Mouse (Mus musculus): ENCODE measurements at regions not wholly inside any gene's neighbourhood (a gene's known extent, or its start where the extent isn't known, plus 50 kb on each side); places are given as distances from the start of the nearest gene placed in this dataset.

GRCm38 (mm10) chr17:45879478-45880250, 146.0 kb upstream of the 1600014C23Rik start:
- Histone ChIP-seq H3K9ac (ENCODE audit: low read length) (no peak overlapping the region), H3K27me3 (ENCODE audit: control insufficient read depth, insufficient read depth, low read length) (peaks cover 8% of the 10 kb centered on the region), H3K4me1 (ENCODE audit: control insufficient read depth, insufficient read depth, low read length) (no peaks in the 10 kb centered on the region; the same call in 1 of the 2 replicates), H3K4me3 (ENCODE audit: low read length) (no peak overlapping the region), H3K9me3 (replicated peaks; ENCODE audit: control insufficient read depth, low read length) (peaks cover 5% of the 10 kb centered on the region), H3K27ac (ENCODE audit: low read length) (no peak overlapping the region), H3K4me2 (ENCODE audit: low read depth, low read length) (no peak overlapping the region), H3K36me3 (ENCODE audit: control insufficient read depth, insufficient read depth) (no peaks in the 10 kb centered on the region)
- WGBS = 63% methylated on average over 6 of the region's 6 CpGs
- no peak; the same call in 1 of the 2 replicates for ATAC-seq (replicated peaks; ENCODE audit: extremely low read depth, insufficient read depth, low FRiP score)

DNA sequence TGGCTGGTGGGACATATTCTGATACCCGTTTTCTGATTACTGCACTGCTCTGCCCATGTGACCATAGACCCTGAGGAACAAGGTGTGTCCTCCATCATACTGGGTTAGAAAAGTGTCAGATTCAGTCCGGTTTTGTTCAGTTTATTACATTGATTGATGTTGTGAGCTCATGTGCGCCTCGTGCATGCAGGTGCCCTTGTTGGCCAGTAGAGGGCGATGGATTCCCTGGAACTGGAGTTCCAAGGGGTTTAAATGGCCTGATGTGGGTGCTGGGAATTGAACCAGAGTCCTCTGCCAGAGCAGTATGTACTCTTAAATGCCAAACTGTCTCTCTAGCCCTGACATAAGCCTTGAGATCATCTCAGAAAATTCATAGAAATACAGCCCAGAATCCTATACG, 144.8 kb upstream of the 1600014C23Rik start:
- H3K36me3 ChIP-seq (ENCODE audit: control insufficient read depth, insufficient read depth) = no peaks in the 10 kb centered on the region
- no peak overlapping the region for H3K4me2 ChIP-seq (ENCODE audit: low read depth, low read length)
- no peak overlapping the region for H3K27ac ChIP-seq (ENCODE audit: low read length)
- H3K4me1 ChIP-seq (ENCODE audit: control insufficient read depth, insufficient read depth, low read length) = peaks cover 4% of the 10 kb centered on the region
- no peak for ATAC-seq (replicated peaks; ENCODE audit: extremely low read depth, insufficient read depth, low FRiP score)
- no peak overlapping the region for H3K9ac ChIP-seq (ENCODE audit: low read length)
- WGBS = 87% methylated on average over 6 of the region's 6 CpGs
- peaks cover 5% of the 10 kb centered on the region for H3K9me3 ChIP-seq (replicated peaks; ENCODE audit: control insufficient read depth, low read length)
- H3K27me3 ChIP-seq (ENCODE audit: control insufficient read depth, insufficient read depth, low read length) = peaks cover 14% of the 10 kb centered on the region
- H3K4me3 ChIP-seq (ENCODE audit: low read length) = no peak overlapping the region

- Histone ChIP-seq H3K27me3 (ENCODE audit: control insufficient read depth, insufficient read depth, low read length) (peaks cover 17% of the 10 kb centered on the region; the same call in 1 of the 2 replicates), H3K9ac (ENCODE audit: low read length) (no peak overlapping the region), H3K27ac (ENCODE audit: low read length) (no peak overlapping the region), H3K9me3 (replicated peaks; ENCODE audit: control insufficient read depth, low read length) (peaks cover 5% of the 10 kb centered on the region), H3K36me3 (ENCODE audit: control insufficient read depth, insufficient read depth) (no peaks in the 10 kb centered on the region), H3K4me3 (ENCODE audit: low read length) (no peak overlapping the region), H3K4me2 (ENCODE audit: low read depth, low read length) (no peak overlapping the region), H3K4me1 (ENCODE audit: control insufficient read depth, insufficient read depth, low read length) (peaks cover 11% of the 10 kb centered on the region)
- 86% methylated on average over 8 of the region's 8 CpGs for WGBS
- ATAC-seq (replicated peaks; ENCODE audit: extremely low read depth, insufficient read depth, low FRiP score) = no peak
Measured at GRCm38 (mm10) chr17:45875325-45875724, 141.7 kb upstream of the 1600014C23Rik start.

DNA sequence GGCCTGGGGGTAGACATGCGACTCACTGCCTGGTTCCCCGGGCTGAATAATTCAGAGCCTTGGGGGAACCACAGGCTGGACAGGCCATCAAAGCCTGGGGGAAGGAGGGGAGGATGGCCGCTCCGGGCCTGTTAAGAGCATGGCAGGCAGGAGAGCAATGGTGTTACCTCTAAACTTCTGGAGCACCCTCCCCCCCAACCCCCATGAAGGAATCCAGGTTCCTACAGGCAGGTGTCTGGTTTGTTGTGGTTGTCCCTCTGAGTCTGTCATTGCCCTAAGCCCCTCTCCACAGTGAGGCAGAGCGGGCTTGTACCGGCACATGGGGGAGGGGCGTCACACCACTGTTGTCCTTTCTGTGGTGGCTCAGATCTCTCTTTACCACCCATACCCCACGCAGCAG, 140.4 kb upstream of the 1600014C23Rik start:
- no peak overlapping the region for H3K4me3 ChIP-seq (ENCODE audit: low read length)
- no peak overlapping the region for H3K9ac ChIP-seq (ENCODE audit: low read length)
- H3K27me3 ChIP-seq (ENCODE audit: control insufficient read depth, insufficient read depth, low read length) = peaks cover 17% of the 10 kb centered on the region; the same call in 1 of the 2 replicates
- 33% methylated on average over 8 of the region's 8 CpGs for WGBS
- no peak overlapping the region for H3K27ac ChIP-seq (ENCODE audit: low read length)
- peak overlapping the region; percentile 37; the same call in 1 of the 2 replicates for H3K4me2 ChIP-seq (ENCODE audit: low read depth, low read length)
- no peaks in the 10 kb centered on the region for H3K36me3 ChIP-seq (ENCODE audit: control insufficient read depth, insufficient read depth)
- no peak for ATAC-seq (replicated peaks; ENCODE audit: extremely low read depth, insufficient read depth, low FRiP score)
- peaks cover 11% of the 10 kb centered on the region for H3K4me1 ChIP-seq (ENCODE audit: control insufficient read depth, insufficient read depth, low read length)
- H3K9me3 ChIP-seq (replicated peaks; ENCODE audit: control insufficient read depth, low read length) = peaks cover 7% of the 10 kb centered on the region

GRCm38 (mm10) chr17:45873200-45873955, 139.7 kb upstream of the 1600014C23Rik start:
- peaks cover 11% of the 10 kb centered on the region for H3K4me1 ChIP-seq (ENCODE audit: control insufficient read depth, insufficient read depth, low read length)

DNA sequence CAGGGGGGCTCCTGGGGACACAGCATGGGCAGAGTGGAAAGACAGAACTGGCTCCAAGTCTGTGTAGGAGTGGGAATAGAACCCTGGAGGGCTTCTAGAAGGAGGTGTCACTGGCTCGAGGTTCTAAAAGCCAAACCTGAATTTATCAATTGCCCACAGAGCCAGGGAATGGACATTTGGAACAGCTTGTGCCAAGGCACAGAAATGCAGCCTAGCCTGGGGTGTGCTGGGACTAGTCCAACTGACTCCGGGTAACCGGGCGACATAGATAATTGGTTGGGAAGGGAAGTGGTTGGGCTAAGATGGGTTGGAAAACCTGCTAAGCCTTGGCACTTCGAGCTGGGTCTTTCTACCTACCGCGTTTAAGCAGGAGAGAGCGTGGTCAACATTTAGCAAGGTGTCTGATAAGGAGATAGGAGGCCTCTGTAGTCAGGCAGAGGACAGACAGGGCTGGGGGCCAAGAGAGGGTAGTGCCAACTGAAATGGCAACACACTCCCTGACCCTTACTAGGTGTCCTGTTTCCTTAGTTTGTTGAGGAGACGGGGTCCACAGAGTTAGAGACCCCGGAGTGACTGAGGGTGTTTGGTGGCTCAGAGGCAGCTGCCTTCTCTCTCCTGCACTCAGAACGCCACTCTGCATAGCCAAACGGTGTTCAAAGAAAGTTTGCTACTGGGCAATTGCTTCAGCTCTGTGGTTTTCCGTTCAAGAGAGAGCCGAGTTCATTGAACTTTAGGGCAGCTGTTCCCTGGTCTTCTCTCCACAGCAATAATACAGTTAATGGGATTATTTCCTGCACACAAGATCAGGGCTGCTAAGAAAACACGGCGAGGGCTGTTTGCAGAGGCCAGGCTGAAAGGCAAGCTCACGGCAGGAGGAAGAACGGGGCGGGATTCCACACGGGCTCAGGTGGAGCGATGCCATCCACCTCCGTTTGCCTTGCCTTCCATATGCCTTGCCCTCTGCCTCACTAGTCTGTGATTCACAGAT, 138.3 kb upstream of the 1600014C23Rik start:
- H3K4me2 ChIP-seq (ENCODE audit: low read depth, low read length) = no peak overlapping the region

More at GRCm38 (mm10) chr17:45873200-45873955, 139.7 kb upstream of the 1600014C23Rik start:
- peaks cover 3% of the 10 kb centered on the region; the same call in 1 of the 2 replicates for H3K9me3 ChIP-seq (replicated peaks; ENCODE audit: control insufficient read depth, low read length)
- no peak overlapping the region for H3K4me3 ChIP-seq (ENCODE audit: low read length)
- no peak; the same call in 1 of the 2 replicates for ATAC-seq (replicated peaks; ENCODE audit: extremely low read depth, insufficient read depth, low FRiP score)
- H3K36me3 ChIP-seq (ENCODE audit: control insufficient read depth, insufficient read depth) = no peaks in the 10 kb centered on the region
- peaks cover 17% of the 10 kb centered on the region; the same call in 1 of the 2 replicates for H3K27me3 ChIP-seq (ENCODE audit: control insufficient read depth, insufficient read depth, low read length)
- peak overlapping the region; percentile 37 for H3K4me2 ChIP-seq (ENCODE audit: low read depth, low read length)
- no peak overlapping the region for H3K9ac ChIP-seq (ENCODE audit: low read length)
- WGBS = 8% methylated on average over 21 of the region's 21 CpGs
- H3K27ac ChIP-seq (ENCODE audit: low read length) = no peak overlapping the region

GRCm38 (mm10) chr17:45871067-45871466, 137.4 kb upstream of the 1600014C23Rik start:
- H3K9ac ChIP-seq (ENCODE audit: low read length) = no peak overlapping the region
- H3K4me3 ChIP-seq (ENCODE audit: low read length) = no peak overlapping the region
- no peak for ATAC-seq (replicated peaks; ENCODE audit: extremely low read depth, insufficient read depth, low FRiP score)
- WGBS = 81% methylated on average over 9 of the region's 9 CpGs
- no peak overlapping the region for H3K4me2 ChIP-seq (ENCODE audit: low read depth, low read length)
- H3K27me3 ChIP-seq (ENCODE audit: control insufficient read depth, insufficient read depth, low read length) = peaks cover 17% of the 10 kb centered on the region; the same call in 1 of the 2 replicates
- H3K27ac ChIP-seq (ENCODE audit: low read length) = no peak overlapping the region
- no peaks in the 10 kb centered on the region for H3K36me3 ChIP-seq (ENCODE audit: control insufficient read depth, insufficient read depth)
- peaks cover 3% of the 10 kb centered on the region; the same call in 1 of the 2 replicates for H3K9me3 ChIP-seq (replicated peaks; ENCODE audit: control insufficient read depth, low read length)
- H3K4me1 ChIP-seq (ENCODE audit: control insufficient read depth, insufficient read depth, low read length) = peaks cover 20% of the 10 kb centered on the region

More for the DNA sequence above, 138.3 kb upstream of the 1600014C23Rik start:
- peaks cover 17% of the 10 kb centered on the region; the same call in 1 of the 2 replicates for H3K27me3 ChIP-seq (ENCODE audit: control insufficient read depth, insufficient read depth, low read length)
- no peak overlapping the region for H3K9ac ChIP-seq (ENCODE audit: low read length)
- H3K4me1 ChIP-seq (ENCODE audit: control insufficient read depth, insufficient read depth, low read length) = peaks cover 15% of the 10 kb centered on the region
- H3K9me3 ChIP-seq (replicated peaks; ENCODE audit: control insufficient read depth, low read length) = peaks cover 3% of the 10 kb centered on the region; the same call in 1 of the 2 replicates
- H3K27ac ChIP-seq (ENCODE audit: low read length) = no peak overlapping the region
- H3K36me3 ChIP-seq (ENCODE audit: control insufficient read depth, insufficient read depth) = no peaks in the 10 kb centered on the region
- H3K4me3 ChIP-seq (ENCODE audit: low read length) = no peak overlapping the region
- 38% methylated on average over 22 of the region's 22 CpGs for WGBS
- ATAC-seq (replicated peaks; ENCODE audit: extremely low read depth, insufficient read depth, low FRiP score) = no peak
